Mouse (Mus musculus) E14TG2a.4 (cell line): Measurements from ENCODE around the gene Gpr83.

ENCODE experiments used
- CTCF ChIP-seq: conservative IDR thresholded peaks from 2 replicates; pipeline ENCODE4 v1.5.1; 2014; ENCODE audit warnings: low read length
- POU5F1 ChIP-seq: IDR thresholded peaks from 2 replicates; pipeline ENCODE4 v1.6.1; 2014; ENCODE audit warnings: low read length, borderline replicate concordance

- TF ChIP-seq CTCF (no peak), POU5F1 (no peak)
These were observed 20.0 kb upstream of the Gpr83 start for GRCm38 (mm10) chr9:14839970-14840369.
